15 mouse cellular contexts compared by ENCODE assay signal in the genomic region with DNA sequence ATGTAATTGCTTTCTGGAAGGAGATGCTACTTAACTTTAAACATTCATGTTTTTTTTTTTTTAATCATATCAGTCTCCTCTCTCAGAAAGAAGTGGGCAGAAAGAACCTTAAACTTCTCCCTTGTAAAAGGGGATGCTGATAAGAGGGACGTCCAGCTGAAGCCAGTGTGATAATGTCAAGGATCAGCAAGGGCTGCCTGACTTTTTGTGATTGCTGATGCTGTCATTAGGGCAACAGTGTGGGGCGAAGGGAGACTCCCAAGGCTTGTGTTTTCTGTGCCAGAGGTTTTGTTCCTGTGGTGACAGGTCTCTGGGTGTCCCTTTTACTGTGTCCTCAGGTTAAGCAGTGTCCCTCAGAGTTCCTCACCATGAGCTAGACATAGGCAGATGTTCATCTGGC.
DNase-seq lines count a peak whose midpoint lies in the region; ATAC-seq lines count a peak whose summit lies in the region.
"Had no signal": no experiment of that assay in that cellular context is flagged by ENCODE, and none has a peak within 500 bp of the region (broad histone marks: within the 10 kb centered on the region; RNA-seq: fewer than 3 reads in every experiment).

No protein-coding gene starts in this region.

- no peaks in the 10 kb centered on the region for H3K9me3 ChIP-seq in heart, embryonic 12.5 days (replicated peaks)
- H3K9me3 ChIP-seq: embryonic facial prominence, embryonic 12.5 days; limb, embryonic 15.5 days had no signal

- 16% methylated on average over 2 of the region's 2 CpGs for WGBS in heart, embryonic 12.5 days

- H3K27ac ChIP-seq in heart, embryonic 12.5 days (ENCODE audit: poor library complexity, severe bottlenecking): peak overlapping the region; percentile 38; the same call in 1 of the 2 replicates
- H3K27ac ChIP-seq: embryonic facial prominence, embryonic 12.5 days; limb, embryonic 15.5 days had no signal

- no peaks in the 10 kb centered on the region for H3K36me3 ChIP-seq in heart, embryonic 12.5 days
- H3K36me3 ChIP-seq: embryonic facial prominence, embryonic 12.5 days; limb, embryonic 15.5 days had no signal

- H3K4me3 ChIP-seq in heart, embryonic 12.5 days: peak overlapping the region; percentile 0; the same call in 1 of the 2 replicates
- H3K4me3 ChIP-seq: embryonic facial prominence, embryonic 12.5 days; limb, embryonic 15.5 days had no signal

- DNase-seq in heart, postnatal 4 days: no peak
- peak; percentile 81 for DNase-seq in MEL-GATA-1-ER (ENCODE audit: extremely low read depth, low read depth)
- DNase-seq in urinary bladder, postnatal 4 days (ENCODE audit: low spot score in 2 of 2): no peak
- no peak for DNase-seq in retina, embryonic 14.5 days (ENCODE audit: low spot score)
- DNase-seq in kidney, postnatal 25 days: no peak
- DNase-seq: kidney, adult 9 months; layer of hippocampus, postnatal 36 days; right cerebral cortex, postnatal 4 days; thymus, postnatal 36 days had no signal

- H3K4me2 ChIP-seq in heart, embryonic 12.5 days: peak overlapping the region; percentile 14
- H3K4me2 ChIP-seq: embryonic facial prominence, embryonic 12.5 days; limb, embryonic 15.5 days; midbrain, embryonic 11.5 days had no signal

- peaks cover 10% of the 10 kb centered on the region for H3K4me1 ChIP-seq in heart, embryonic 12.5 days (replicated peaks)

- H3K9ac ChIP-seq in heart, embryonic 12.5 days: no peak overlapping the region
- H3K9ac ChIP-seq: embryonic facial prominence, embryonic 12.5 days; limb, embryonic 15.5 days had no signal

- 0 out of 2 replicates have a peak, but pooled peaks cover 3% of the 10 kb centered on the region for H3K27me3 ChIP-seq in heart, embryonic 12.5 days (replicated peaks)
- H3K27me3 ChIP-seq: embryonic facial prominence, embryonic 12.5 days; limb, embryonic 15.5 days had no signal

- peak; percentile 88 for ATAC-seq in heart, embryonic 12.5 days (ENCODE audit: insufficient number of reproducible peaks, low FRiP score)
- peak; percentile 89 for ATAC-seq in erythroblast, adult 5-6 weeks (replicated peaks; ENCODE audit: low FRiP score, poor library complexity, severe bottlenecking)
- ATAC-seq in megakaryocyte progenitor cell, adult 5-6 weeks (replicated peaks; ENCODE audit: poor library complexity): peak; percentile 90
